Mouse (Mus musculus) heart, embryonic 10.5 days (tissue): Measurements from ENCODE around the gene Arid1b. TPM values are rescaled to one million over a fixed set of nuclear protein-coding genes. Genes with fewer than 3 reads are reported as not detected.
"Not testable (repeated sequence)": the region's sequence is repeated elsewhere in the genome, so short reads cannot be mapped to it uniquely, and the experiment has no call there.

ENCODE experiments used
- DNase-seq: peaks from one replicate; pipeline ENCODE4 v3.0.0-alpha.2; 2017; ENCODE audit warnings: low spot score
- H3K27ac ChIP-seq: fragments of 300-500 bp; sonication (generic); 2 replicates; pipeline ENCODE4 v1.5.1; 2016; ENCODE audit warnings: mild to moderate bottlenecking
- H3K27me3 ChIP-seq: fragments of 300-500 bp; sonication (generic); 2 replicates; pipeline ENCODE4 v1.6.1; 2016; ENCODE audit warnings: mild to moderate bottlenecking; ENCODE audit not compliant: poor library complexity, insufficient read depth, severe bottlenecking
- H3K36me3 ChIP-seq: fragments of 300-500 bp; sonication (generic); 2 replicates; pipeline ENCODE4 v1.6.1; 2016; ENCODE audit warnings: mild to moderate bottlenecking, moderate library complexity
- H3K4me1 ChIP-seq: fragments of 300-500 bp; sonication (generic); 2 replicates; pipeline ENCODE4 v1.6.1; 2016; ENCODE audit warnings: mild to moderate bottlenecking
- H3K4me3 ChIP-seq: fragments of 300-500 bp; sonication (generic); 2 replicates; pipeline ENCODE4 v1.5.1; 2016; ENCODE audit warnings: mild to moderate bottlenecking, moderate library complexity
- H3K9me3 ChIP-seq: fragments of 300-500 bp; sonication (generic); 2 replicates; pipeline ENCODE4 v1.6.1; 2016; ENCODE audit warnings: mild to moderate bottlenecking, moderate library complexity
- WGBS: fragments of 180-500 bp; shearing (Covaris S2); methylation state at CpG from one replicate; pipeline ENCODE4 v1.1.7; 2016; 5-methylcytosine and 5-hydroxymethylcytosine counted together
- polyA plus RNA-seq: library from polyadenylated mRNA; unstranded; fragments of >200 nt; fragmentation: Nextera tagmentation; extraction: Ambion mirVana; gene quantifications from 2 replicates; pipeline ENCODE4 v1.2.1, GENCODE M21; 2016

Arid1b gene
- polyA plus RNA-seq, 1 experiment from 2014 or later: 8.4 TPM

DNA sequence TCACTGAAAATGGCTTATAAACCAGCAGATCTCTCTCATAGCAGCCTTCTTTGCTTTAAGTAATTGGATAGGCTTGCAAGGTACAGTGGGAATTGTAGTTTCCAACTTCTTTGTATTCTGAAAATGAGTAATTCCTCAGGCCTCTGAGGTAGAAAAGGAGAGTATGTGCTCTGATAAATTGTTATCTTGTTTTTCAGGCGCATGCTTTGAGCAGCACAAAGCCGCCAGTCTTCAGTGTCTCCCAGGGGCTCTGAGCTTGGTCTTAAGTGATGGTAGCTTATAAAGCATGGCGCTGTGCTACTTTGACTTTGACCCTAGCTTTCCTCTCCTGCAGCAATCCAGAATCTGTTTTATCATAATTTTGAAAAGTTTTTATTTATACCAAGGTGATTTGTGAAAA lies 76.3 kb downstream of the Arid1b start:
- no peak overlapping the region for H3K4me3 ChIP-seq
- 52% methylated on average over 3 of the region's 3 CpGs for WGBS
- no peak for DNase-seq
- H3K27ac ChIP-seq: no peak overlapping the region
- no peaks in the 10 kb centered on the region for H3K27me3 ChIP-seq
- no peaks in the 10 kb centered on the region for H3K36me3 ChIP-seq
- no peaks in the 10 kb centered on the region for H3K9me3 ChIP-seq
- peaks cover 67% of the 10 kb centered on the region for H3K4me1 ChIP-seq

DNA sequence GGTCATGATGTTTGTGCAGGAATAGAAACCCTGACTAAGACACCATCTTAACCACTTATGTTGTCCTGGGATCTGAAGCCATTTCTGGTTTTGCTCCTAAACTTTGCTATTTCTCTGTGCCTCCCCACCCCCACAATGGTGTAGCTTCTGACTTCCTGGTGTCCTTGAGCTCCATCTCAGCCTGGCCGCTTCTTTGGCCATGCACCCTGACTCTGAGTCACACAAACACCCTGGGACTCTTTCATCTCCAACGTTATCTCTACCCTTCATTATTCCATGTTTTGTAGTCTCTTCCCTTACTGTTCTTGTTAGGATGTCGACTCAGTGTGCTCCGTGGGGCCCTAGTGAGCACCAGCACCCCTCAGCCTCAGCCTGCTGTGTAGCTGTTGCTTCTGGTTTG lies 78.4 kb downstream of the Arid1b start:
- Histone ChIP-seq H3K27me3 (no peaks in the 10 kb centered on the region), H3K4me1 (peaks cover 50% of the 10 kb centered on the region), H3K36me3 (no peaks in the 10 kb centered on the region), H3K4me3 (no peak overlapping the region), H3K9me3 (no peaks in the 10 kb centered on the region), H3K27ac (no peak overlapping the region)
- no peak for DNase-seq
- 49% methylated on average over 4 of the region's 4 CpGs for WGBS

DNA sequence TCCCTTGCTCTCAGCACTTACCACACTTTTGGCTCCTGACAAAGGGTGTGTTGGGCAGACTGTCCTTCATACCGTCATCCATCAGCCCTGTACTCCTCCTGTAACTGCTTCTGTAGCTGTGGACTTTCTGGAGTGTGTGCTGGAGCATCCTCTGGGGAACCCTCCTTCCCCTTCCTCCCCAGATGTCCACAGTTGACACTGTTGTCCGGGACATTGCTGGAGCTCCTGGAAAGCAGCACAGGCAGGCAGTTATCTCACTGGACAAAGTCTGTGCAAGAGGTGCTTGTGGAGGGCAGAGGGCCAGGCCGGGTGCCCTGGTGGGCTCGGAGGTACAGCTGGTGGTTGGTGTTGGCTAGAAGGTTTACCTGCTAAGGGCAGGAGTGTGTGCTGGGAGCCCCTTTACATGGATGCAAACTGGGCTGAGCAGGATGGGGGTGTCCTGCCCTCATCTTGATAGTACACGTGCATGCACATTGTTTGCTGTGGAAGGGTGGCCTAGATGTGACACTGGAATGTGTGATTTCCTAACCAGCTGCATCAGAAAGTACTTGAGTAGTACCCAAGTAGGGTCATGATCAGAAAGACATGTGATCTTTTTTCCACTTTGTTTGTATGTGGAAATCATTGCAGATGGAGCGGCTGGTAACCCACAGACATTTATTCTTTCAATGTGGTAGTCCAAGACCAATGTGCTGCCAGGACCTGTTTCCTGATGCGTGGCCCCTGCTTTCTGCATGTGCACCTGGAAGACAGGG lies 80.8 kb downstream of the Arid1b start:
- 68% methylated on average over 7 of the region's 7 CpGs for WGBS

DNA sequence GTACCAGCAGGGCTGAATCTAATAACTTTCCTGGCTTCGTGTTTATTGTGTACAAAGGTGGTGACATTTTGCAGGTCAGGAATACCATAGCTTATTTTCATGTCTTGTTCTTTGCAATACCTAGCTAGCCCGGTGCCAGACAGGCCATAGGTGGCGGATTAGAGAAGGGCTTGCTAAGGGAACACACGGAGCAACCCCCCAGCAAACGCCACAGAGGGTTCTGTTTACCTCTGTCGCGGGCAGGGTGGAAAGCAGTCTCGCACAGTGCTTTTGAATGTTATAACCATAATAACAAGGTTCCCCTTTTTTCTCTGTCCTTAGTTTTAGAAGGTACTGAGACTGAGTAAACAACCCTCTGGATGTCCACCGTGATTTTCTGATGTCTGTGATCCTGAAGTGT lies 83.9 kb downstream of the Arid1b start:
- Histone ChIP-seq H3K9me3 (no peaks in the 10 kb centered on the region), H3K27ac (no peak overlapping the region), H3K4me3 (no peak overlapping the region), H3K4me1 (peaks cover 53% of the 10 kb centered on the region), H3K27me3 (no peaks in the 10 kb centered on the region), H3K36me3 (no peaks in the 10 kb centered on the region)
- DNase-seq: no peak
- WGBS: 72% methylated on average over 9 of the region's 9 CpGs

More for the DNA sequence above, 80.8 kb downstream of the Arid1b start:
- H3K4me3 ChIP-seq: no peak overlapping the region
- H3K9me3 ChIP-seq: no peaks in the 10 kb centered on the region
- no peak overlapping the region for H3K27ac ChIP-seq
- no peaks in the 10 kb centered on the region for H3K36me3 ChIP-seq
- peaks cover 44% of the 10 kb centered on the region for H3K4me1 ChIP-seq
- DNase-seq: no peak
- H3K27me3 ChIP-seq: no peaks in the 10 kb centered on the region

DNA sequence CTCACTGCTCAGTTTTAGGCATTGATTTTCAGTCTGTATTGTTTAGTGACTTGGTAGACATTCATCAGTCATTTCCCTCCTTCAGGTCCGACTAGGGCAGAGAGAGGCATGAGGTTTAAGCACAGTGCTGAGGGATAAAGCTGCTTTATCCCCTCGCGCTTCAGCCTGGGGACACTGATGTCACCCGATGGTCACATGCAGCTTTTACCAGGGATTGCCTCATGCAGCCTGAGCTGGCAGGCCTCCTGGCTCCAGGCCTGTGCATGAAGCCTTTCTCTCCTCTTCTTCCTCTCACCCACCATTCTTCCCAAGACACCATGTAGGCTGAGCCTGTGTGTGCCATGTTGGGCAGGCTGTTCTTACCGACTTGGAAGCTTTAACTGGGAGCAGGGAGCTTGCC lies 84.4 kb downstream of the Arid1b start:
- DNase-seq: no peak
- Histone ChIP-seq H3K9me3 (no peaks in the 10 kb centered on the region), H3K27ac (no peak overlapping the region), H3K27me3 (0 out of 2 replicates have a peak, but pooled peaks cover 5% of the 10 kb centered on the region), H3K4me3 (no peak overlapping the region), H3K36me3 (no peaks in the 10 kb centered on the region), H3K4me1 (peaks cover 57% of the 10 kb centered on the region)
- WGBS: 66% methylated on average over 5 of the region's 5 CpGs

DNA sequence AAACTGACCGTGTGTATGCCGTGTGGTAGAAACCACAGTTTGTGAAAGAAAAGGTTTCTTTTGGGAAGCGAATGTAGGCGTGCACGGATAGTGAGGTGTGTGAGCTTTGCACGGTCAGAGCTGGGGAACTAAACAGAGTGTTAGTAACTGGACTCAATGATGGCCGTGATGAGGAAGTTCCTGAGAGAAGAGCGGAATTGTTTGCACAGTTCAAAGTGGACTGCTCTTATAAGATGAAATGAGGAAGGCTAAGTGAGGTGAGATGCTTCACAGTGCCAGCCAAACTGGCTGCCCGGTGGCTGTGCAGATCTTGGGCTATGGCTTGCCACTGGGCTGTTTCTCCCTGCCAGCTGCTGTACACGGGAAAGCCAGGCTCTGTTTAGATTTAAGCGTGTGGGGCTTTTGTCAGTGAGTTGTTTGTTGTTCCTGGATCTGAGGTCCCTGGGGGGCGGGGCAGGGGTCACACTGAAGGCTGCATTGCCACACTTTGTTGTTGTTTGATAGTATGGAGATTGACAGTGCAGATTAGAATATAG lies 86.8 kb downstream of the Arid1b start:
- Histone ChIP-seq H3K4me1 (peaks cover 67% of the 10 kb centered on the region), H3K27me3 (peaks cover 5% of the 10 kb centered on the region; the same call in 1 of the 2 replicates), H3K4me3 (no peak overlapping the region), H3K9me3 (no peaks in the 10 kb centered on the region), H3K27ac (no peak overlapping the region), H3K36me3 (no peaks in the 10 kb centered on the region)
- DNase-seq: no peak
- 70% methylated on average over 12 of the region's 12 CpGs for WGBS

DNA sequence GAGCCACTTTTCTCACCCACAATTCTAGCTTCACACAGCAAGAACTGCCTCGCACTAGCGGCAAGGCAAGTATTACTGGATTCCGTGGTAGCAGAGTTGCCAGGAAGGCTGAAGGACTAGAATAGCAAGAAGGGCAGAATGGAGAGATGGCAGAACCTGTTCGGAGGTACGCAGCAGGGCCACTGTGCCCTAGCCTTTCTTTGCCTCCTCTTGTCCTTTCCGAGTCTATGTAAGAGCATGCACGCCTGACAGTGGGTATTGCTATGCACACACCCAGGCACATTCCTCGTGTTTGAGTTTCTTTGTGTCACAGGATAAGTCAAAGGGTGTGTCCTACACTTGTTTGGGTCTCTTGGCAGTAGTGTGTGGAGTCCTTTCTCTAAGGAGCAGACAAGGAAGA lies 88.1 kb downstream of the Arid1b start:
- WGBS: 70% methylated on average over 8 of the region's 8 CpGs

DNA sequence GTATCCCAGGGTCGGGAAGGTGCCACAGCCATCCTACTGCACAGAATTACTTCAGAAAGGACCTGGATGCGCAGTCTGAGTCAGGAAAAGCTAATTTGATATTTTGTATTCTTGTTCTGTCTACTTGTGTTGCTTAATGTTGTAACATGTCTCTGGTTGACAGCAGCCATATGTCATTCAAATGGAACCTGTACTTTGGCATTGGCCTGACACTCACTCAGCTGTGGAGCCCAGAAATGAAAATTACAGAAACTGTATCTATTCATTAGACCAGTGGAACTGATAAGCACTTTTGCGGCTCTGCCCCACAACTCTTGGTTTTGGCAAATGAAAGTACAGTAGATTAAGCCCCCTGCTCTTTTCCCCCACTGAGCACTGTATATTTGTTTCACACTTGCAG lies 89.4 kb downstream of the Arid1b start:
- no peak overlapping the region for H3K4me3 ChIP-seq
- peaks cover 5% of the 10 kb centered on the region; the same call in 1 of the 2 replicates for H3K27me3 ChIP-seq
- no peaks in the 10 kb centered on the region for H3K9me3 ChIP-seq
- 86% methylated on average over 3 of the region's 3 CpGs for WGBS
- no peak overlapping the region for H3K27ac ChIP-seq
- H3K4me1 ChIP-seq: peaks cover 71% of the 10 kb centered on the region
- H3K36me3 ChIP-seq: no peaks in the 10 kb centered on the region
- no peak for DNase-seq

More for the DNA sequence above, 88.1 kb downstream of the Arid1b start:
- Histone ChIP-seq H3K4me3 (no peak overlapping the region), H3K27ac (peak overlapping the region; percentile 36; the same call in 1 of the 2 replicates), H3K9me3 (no peaks in the 10 kb centered on the region), H3K4me1 (peaks cover 78% of the 10 kb centered on the region), H3K36me3 (no peaks in the 10 kb centered on the region), H3K27me3 (peaks cover 5% of the 10 kb centered on the region; the same call in 1 of the 2 replicates)
- DNase-seq: no peak

DNA sequence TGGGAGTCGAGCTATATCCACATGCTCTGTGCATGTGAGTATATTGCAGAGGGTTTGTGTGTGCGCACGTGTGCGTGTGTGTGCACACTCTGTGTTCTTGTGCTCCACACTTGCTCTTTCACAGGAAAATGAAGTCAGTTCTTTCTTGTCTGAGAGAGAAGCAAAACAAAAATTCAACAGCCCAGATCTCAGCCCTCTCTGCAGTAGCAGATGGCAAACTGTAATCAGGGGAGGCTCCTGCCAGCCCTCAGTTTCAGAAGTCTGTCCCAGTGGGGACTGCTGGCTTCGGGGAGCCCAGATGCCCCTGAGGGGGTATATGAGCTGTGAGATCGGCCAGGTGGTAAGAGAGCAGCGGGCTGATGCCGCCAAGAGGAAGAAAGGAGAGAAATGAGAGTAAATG lies 90.0 kb downstream of the Arid1b start:
- Histone ChIP-seq H3K4me3 (no peak overlapping the region), H3K27me3 (peaks cover 5% of the 10 kb centered on the region; the same call in 1 of the 2 replicates), H3K36me3 (no peaks in the 10 kb centered on the region), H3K9me3 (no peaks in the 10 kb centered on the region), H3K4me1 (peaks cover 68% of the 10 kb centered on the region), H3K27ac (no peak overlapping the region)
- DNase-seq: no peak
- 65% methylated on average over 8 of the region's 8 CpGs for WGBS

DNA sequence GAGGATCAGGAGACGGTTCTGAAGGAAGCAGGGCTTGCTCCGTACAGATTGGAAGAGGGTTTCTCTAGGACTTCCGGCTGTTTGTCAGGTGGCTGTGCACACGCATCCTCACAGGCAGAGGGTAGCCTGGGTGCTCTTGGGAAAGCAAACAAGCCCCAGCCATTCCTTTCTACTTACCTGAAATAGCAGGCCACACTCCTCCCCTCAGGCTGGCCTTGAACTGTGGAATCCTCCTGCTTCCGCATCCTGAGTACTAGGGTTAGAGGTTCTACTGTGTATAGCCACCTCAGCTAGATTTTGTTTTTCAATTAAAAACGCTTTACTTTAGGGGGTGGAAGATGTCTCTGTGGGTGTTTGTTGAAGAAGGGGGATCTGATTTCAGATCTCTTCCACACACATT lies 90.9 kb downstream of the Arid1b start:
- no peaks in the 10 kb centered on the region for H3K36me3 ChIP-seq
- DNase-seq: no peak
- 76% methylated on average over 6 of the region's 6 CpGs for whole genome bisulfite sequencing
- H3K4me1 ChIP-seq: peaks cover 70% of the 10 kb centered on the region
- no peak overlapping the region for H3K27ac ChIP-seq
- H3K4me3 ChIP-seq: no peak overlapping the region
- H3K9me3 ChIP-seq: no peaks in the 10 kb centered on the region
- peaks cover 5% of the 10 kb centered on the region; the same call in 1 of the 2 replicates for H3K27me3 ChIP-seq

DNA sequence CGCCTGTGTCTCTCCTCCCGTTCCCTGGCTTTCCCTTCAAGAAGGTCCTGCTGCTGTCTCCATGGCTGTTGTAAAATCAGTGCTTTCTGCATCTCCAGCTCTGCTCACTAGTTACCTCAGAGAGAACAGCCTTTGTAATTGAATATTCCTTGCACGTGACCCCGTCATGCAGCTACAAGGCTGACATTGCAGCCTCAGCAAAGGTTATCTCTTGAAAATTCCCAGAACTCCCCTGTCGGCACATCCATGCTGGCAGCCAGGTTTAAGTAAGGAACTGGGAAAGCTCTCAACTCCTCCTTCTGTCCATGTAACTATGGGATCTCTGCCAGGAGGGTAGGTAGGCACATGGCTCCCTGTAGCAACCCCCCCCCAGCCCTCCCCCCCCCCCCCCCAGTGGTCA lies 91.8 kb downstream of the Arid1b start:
- peaks cover 5% of the 10 kb centered on the region; the same call in 1 of the 2 replicates for H3K27me3 ChIP-seq
- no peaks in the 10 kb centered on the region for H3K9me3 ChIP-seq
- WGBS: 20% methylated on average over 5 of the region's 5 CpGs
- DNase-seq: peak; percentile 84
- H3K36me3 ChIP-seq: no peaks in the 10 kb centered on the region
- H3K4me1 ChIP-seq: peaks cover 62% of the 10 kb centered on the region
- H3K27ac ChIP-seq: peak overlapping the region; percentile 31; the same call in 1 of the 2 replicates
- 0 out of 2 replicates have a peak overlapping the region, but pooled peaks have one; percentile 5 for H3K4me3 ChIP-seq

DNA sequence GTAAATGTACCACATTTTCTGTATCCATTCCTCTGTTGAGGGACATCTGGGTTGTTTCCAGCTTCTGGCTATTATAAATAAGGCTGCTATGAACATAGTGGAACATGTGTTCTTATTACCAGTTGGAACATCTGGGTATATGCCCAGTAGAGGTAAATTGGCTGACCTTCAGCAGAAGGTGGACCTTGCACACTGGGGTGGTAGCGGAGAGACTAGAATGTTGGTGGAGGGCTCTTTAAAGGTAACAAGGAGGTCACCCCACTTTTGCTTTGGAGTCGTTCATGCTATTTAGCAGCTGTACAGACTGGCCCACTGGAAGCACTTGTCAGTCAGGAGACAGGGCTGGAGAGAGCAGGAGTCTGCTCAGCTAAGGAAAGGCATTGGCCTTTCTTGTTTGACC lies 94.1 kb downstream of the Arid1b start:
- H3K27ac ChIP-seq: not testable (repeated sequence)
- peaks cover 56% of the 10 kb centered on the region for H3K4me1 ChIP-seq

DNA sequence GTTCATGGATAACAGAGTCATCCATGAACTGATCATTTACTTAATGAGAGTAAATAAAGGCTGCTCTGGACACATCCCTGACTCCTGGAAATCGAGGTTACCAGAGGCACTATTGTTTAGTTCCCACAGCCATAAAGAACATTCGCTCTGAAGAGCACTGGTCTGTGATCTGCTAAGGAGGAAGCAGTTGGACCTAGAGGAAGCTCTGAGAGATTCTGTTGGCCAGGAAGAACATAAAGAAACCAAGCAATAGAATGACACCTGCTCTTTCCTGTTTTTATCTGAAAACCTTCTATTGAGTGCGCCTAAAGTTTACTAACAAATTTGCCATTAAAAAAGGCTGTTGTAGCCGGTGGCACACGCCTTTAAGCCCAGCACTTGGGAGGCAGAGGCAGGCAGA lies 94.7 kb downstream of the Arid1b start:
- no peak for DNase-seq
- H3K27ac ChIP-seq: no peak overlapping the region
- no peak overlapping the region for H3K4me3 ChIP-seq
- peaks cover 55% of the 10 kb centered on the region for H3K4me1 ChIP-seq
- H3K9me3 ChIP-seq: no peaks in the 10 kb centered on the region
- H3K27me3 ChIP-seq: peaks cover 23% of the 10 kb centered on the region
- WGBS: 71% methylated on average over 5 of the region's 5 CpGs
- peaks cover 4% of the 10 kb centered on the region for H3K36me3 ChIP-seq

More for the DNA sequence above, 94.1 kb downstream of the Arid1b start:
- H3K27me3 ChIP-seq: peaks cover 21% of the 10 kb centered on the region
- H3K4me3 ChIP-seq, DNase-seq, H3K36me3 ChIP-seq, H3K9me3 ChIP-seq: not testable (repeated sequence)
- WGBS: 81% methylated on average over 2 of the region's 2 CpGs
